Comparison of ENCODE assay signal across 9 mouse cellular contexts in genomic region chr14:67993142-67993541, GRCm38 (mm10).
DNase-seq lines count a peak whose midpoint lies in the region; ATAC-seq and TF ChIP-seq lines count a peak whose summit lies in the region.
"Had no signal": no experiment of that assay in that cellular context is flagged by ENCODE, and none has a peak within 500 bp of the region (broad histone marks: within the 10 kb centered on the region; RNA-seq: fewer than 3 reads in every experiment).

No protein-coding gene starts in this region.

- H3K9me3 ChIP-seq in heart, embryonic 14.5 days (ENCODE audit: control insufficient read depth, low read length): no peaks in the 10 kb centered on the region
- H3K9me3 ChIP-seq in lung, embryonic 14.5 days (ENCODE audit: low read depth, low read length): no peaks in the 10 kb centered on the region
- H3K9me3 ChIP-seq: lung, embryonic 15.5 days had no signal

- no peak overlapping the region for H3K27ac ChIP-seq in embryonic fibroblast, embryonic 13.5 days (ENCODE audit: insufficient read depth, low read length)
- H3K27ac ChIP-seq in heart, embryonic 14.5 days (replicated peaks in 1 of 2; ENCODE audit: control insufficient read depth in 1 of 2, insufficient read depth in 1 of 2, low read depth in 2 of 2, low read length in 2 of 2): no peak overlapping the region
- no peak overlapping the region for H3K27ac ChIP-seq in lung, embryonic 14.5 days (ENCODE audit: low read depth)
- H3K27ac ChIP-seq: lung, embryonic 15.5 days had no signal

- peak; percentile 67 for DNase-seq in ES-CJ7 (ENCODE audit: low read depth, low spot score)
- peak; percentile 46 for DNase-seq in brain, embryonic 18.5 days (ENCODE audit: low read depth, low spot score)
- DNase-seq in layer of hippocampus, adult 18-20 months (ENCODE audit: low spot score in 2 of 2): peak; percentile 54 to 89
- peak; percentile 89 for DNase-seq in lung, embryonic 14.5 days
- DNase-seq in retina, embryonic 14.5 days (ENCODE audit: low spot score): peak; percentile 89
- peak; percentile 54 for DNase-seq in urinary bladder, postnatal 14 days (ENCODE audit: low spot score)

- peak overlapping the region; percentile 26; the same call in 1 of the 2 replicates for H3K4me2 ChIP-seq in heart, embryonic 14.5 days (ENCODE audit: low read length)
- H3K4me2 ChIP-seq in lung, embryonic 14.5 days: no peak overlapping the region
- H3K4me2 ChIP-seq: lung, embryonic 15.5 days had no signal

- no peak overlapping the region for H3K4me3 ChIP-seq in embryonic fibroblast, embryonic 13.5 days (ENCODE audit: insufficient read depth, low read length)
- no peak overlapping the region for H3K4me3 ChIP-seq in heart, embryonic 14.5 days (ENCODE audit: control insufficient read depth in 1 of 2, insufficient read depth in 1 of 2, low read depth in 1 of 2, low read length in 2 of 2)
- H3K4me3 ChIP-seq in lung, embryonic 14.5 days (ENCODE audit: low read depth, low read length): no peak overlapping the region
- H3K4me3 ChIP-seq: lung, embryonic 15.5 days had no signal

- peak; percentile 54; the same call in 1 of the 2 replicates for TF ChIP-seq CTCF in embryonic fibroblast, embryonic 13.5 days (IDR thresholded peaks at IDR 0.05; ENCODE audit: borderline replicate concordance, insufficient read depth, low read length)
- TF ChIP-seq CTCF in lung, embryonic 14.5 days (IDR thresholded peaks at IDR 0.05; ENCODE audit: low read depth): peak; percentile 93

- ATAC-seq in heart, embryonic 14.5 days (ENCODE audit: insufficient number of reproducible peaks, insufficient read depth, low FRiP score, low read depth): no peak
- ATAC-seq in lung, embryonic 14.5 days (ENCODE audit: insufficient read depth): no peak

- H3K4me1 ChIP-seq in embryonic fibroblast, embryonic 13.5 days (ENCODE audit: control insufficient read depth, insufficient read depth, low read length): no peaks in the 10 kb centered on the region
- no peaks in the 10 kb centered on the region for H3K4me1 ChIP-seq in heart, embryonic 14.5 days (ENCODE audit: control insufficient read depth in 2 of 2, insufficient read depth in 2 of 2, low read length in 2 of 2)
- no peaks in the 10 kb centered on the region for H3K4me1 ChIP-seq in lung, embryonic 14.5 days (ENCODE audit: insufficient read depth)
- H3K4me1 ChIP-seq: lung, embryonic 15.5 days had no signal

- H3K27me3 ChIP-seq in heart, embryonic 14.5 days (ENCODE audit: control insufficient read depth, insufficient read depth, low read length): no peaks in the 10 kb centered on the region
- H3K27me3 ChIP-seq in lung, embryonic 14.5 days (ENCODE audit: insufficient read depth, low read length): no peaks in the 10 kb centered on the region
- H3K27me3 ChIP-seq: lung, embryonic 15.5 days had no signal

- H3K9ac ChIP-seq in heart, embryonic 14.5 days (ENCODE audit: low read length): no peak overlapping the region
- H3K9ac ChIP-seq in lung, embryonic 14.5 days: no peak overlapping the region
- H3K9ac ChIP-seq: lung, embryonic 15.5 days had no signal

- no peaks in the 10 kb centered on the region for H3K36me3 ChIP-seq in heart, embryonic 14.5 days (ENCODE audit: control insufficient read depth, insufficient read depth, low read length)
- H3K36me3 ChIP-seq in lung, embryonic 14.5 days (ENCODE audit: insufficient read depth): no peaks in the 10 kb centered on the region
- H3K36me3 ChIP-seq: lung, embryonic 15.5 days had no signal

- 17% methylated on average over 8 of the region's 8 CpGs for WGBS in heart, embryonic 14.5 days
- 16% methylated on average over 8 of the region's 8 CpGs for WGBS in lung, embryonic 14.5 days

- no peak for TF ChIP-seq POLR2A in embryonic fibroblast, embryonic 13.5 days (IDR thresholded peaks at IDR 0.05; ENCODE audit: low read depth, low read length)
